In genomic region chr14:57057204-57057562, GRCm38 (mm10) we compare ENCODE assay signal across 11 mouse cellular contexts. TPM values are rescaled to one million over a fixed set of nuclear protein-coding genes. Genes with fewer than 3 reads are reported as not detected.
A peak's percentile ranks its signal among the peaks of the same experiment; 100 is the strongest.
DNase-seq lines count a peak whose midpoint lies in the region; ATAC-seq lines count a peak whose summit lies in the region.
"Had no signal": no experiment of that assay in that cellular context is flagged by ENCODE, and none has a peak within 500 bp of the region (broad histone marks: within the 10 kb centered on the region; RNA-seq: fewer than 3 reads in every experiment).

No protein-coding gene starts in this region.

- no peaks in the 10 kb centered on the region for H3K36me3 ChIP-seq in kidney, embryonic 14.5 days (ENCODE audit: control insufficient read depth, insufficient read depth, low read length)
- H3K36me3 ChIP-seq in embryonic facial prominence, embryonic 13.5 days: no peaks in the 10 kb centered on the region
- H3K36me3 ChIP-seq in intestine, embryonic 16.5 days (ENCODE audit: control insufficient read depth, insufficient read depth, low read length): no peaks in the 10 kb centered on the region
- no peaks in the 10 kb centered on the region for H3K36me3 ChIP-seq in neural tube, embryonic 11.5 days (ENCODE audit: control insufficient read depth, insufficient read depth, low read length)
- H3K36me3 ChIP-seq: G1E had no signal

- no peak overlapping the region for H3K27ac ChIP-seq in kidney, embryonic 14.5 days (ENCODE audit: low read depth, low read length)
- no peak overlapping the region for H3K27ac ChIP-seq in embryonic facial prominence, embryonic 13.5 days
- no peak overlapping the region for H3K27ac ChIP-seq in intestine, embryonic 16.5 days (ENCODE audit: low read length)
- no peak overlapping the region for H3K27ac ChIP-seq in neural tube, embryonic 11.5 days (ENCODE audit: low read depth, low read length)

- H3K9me3 ChIP-seq in kidney, embryonic 14.5 days (ENCODE audit: control insufficient read depth, low read length): no peaks in the 10 kb centered on the region
- H3K9me3 ChIP-seq in embryonic facial prominence, embryonic 13.5 days: no peaks in the 10 kb centered on the region
- H3K9me3 ChIP-seq in intestine, embryonic 16.5 days (ENCODE audit: control insufficient read depth, low read length): no peaks in the 10 kb centered on the region
- no peaks in the 10 kb centered on the region for H3K9me3 ChIP-seq in neural tube, embryonic 11.5 days (ENCODE audit: control insufficient read depth, low read length)
- H3K9me3 ChIP-seq: G1E had no signal

- peak overlapping the region; percentile 96 for H3K4me2 ChIP-seq in kidney, embryonic 14.5 days (replicated peaks; ENCODE audit: low read depth, low read length)
- H3K4me2 ChIP-seq in embryonic facial prominence, embryonic 13.5 days: peak overlapping the region; percentile 85
- peak overlapping the region; percentile 92 for H3K4me2 ChIP-seq in intestine, embryonic 16.5 days (ENCODE audit: low read depth, low read length)
- peak overlapping the region; percentile 78 for H3K4me2 ChIP-seq in neural tube, embryonic 11.5 days (ENCODE audit: low read depth)

- intact Hi-C loops in left cerebral cortex, postnatal 14 days (cut with DNase I): loop anchor here (5.0 kb wide), 1 partner anchor 90 kb away; no protein-coding TSS in a partner anchor

- H3K4me1 ChIP-seq in kidney, embryonic 14.5 days (ENCODE audit: control insufficient read depth, insufficient read depth, low read length): peaks cover 7% of the 10 kb centered on the region; the same call in 1 of the 2 replicates
- peaks cover 12% of the 10 kb centered on the region for H3K4me1 ChIP-seq in embryonic facial prominence, embryonic 13.5 days
- peaks cover 7% of the 10 kb centered on the region for H3K4me1 ChIP-seq in intestine, embryonic 16.5 days (ENCODE audit: control insufficient read depth, insufficient read depth, low read length)
- H3K4me1 ChIP-seq in neural tube, embryonic 11.5 days (ENCODE audit: control insufficient read depth, insufficient read depth, low read length): no peaks in the 10 kb centered on the region

- peak overlapping the region; percentile 57 for H3K4me3 ChIP-seq in kidney, embryonic 14.5 days (ENCODE audit: low read length)
- peak overlapping the region; percentile 48 for H3K4me3 ChIP-seq in embryonic facial prominence, embryonic 13.5 days
- peak overlapping the region; percentile 54 for H3K4me3 ChIP-seq in intestine, embryonic 16.5 days (ENCODE audit: low read length)
- H3K4me3 ChIP-seq in neural tube, embryonic 11.5 days (ENCODE audit: low read depth, low read length): peak overlapping the region; percentile 51

- H3K9ac ChIP-seq in kidney, embryonic 14.5 days (ENCODE audit: low read depth, low read length): peak overlapping the region; percentile 19; the same call in 1 of the 2 replicates
- H3K9ac ChIP-seq in embryonic facial prominence, embryonic 13.5 days: peak overlapping the region; percentile 58
- H3K9ac ChIP-seq in intestine, embryonic 16.5 days (ENCODE audit: low read depth, low read length): peak overlapping the region; percentile 41; the same call in 1 of the 2 replicates
- no peak overlapping the region for H3K9ac ChIP-seq in neural tube, embryonic 11.5 days (ENCODE audit: low read length)

- WGBS in kidney, embryonic 14.5 days: 3% methylated on average over 19 of the region's 19 CpGs
- WGBS in embryonic facial prominence, embryonic 13.5 days: 3% methylated on average over 19 of the region's 19 CpGs
- WGBS in intestine, embryonic 16.5 days: 3% methylated on average over 19 of the region's 19 CpGs
- 2% methylated on average over 19 of the region's 19 CpGs for WGBS in neural tube, embryonic 11.5 days

- 0 out of 2 replicates have a peak, but pooled peaks have one; percentile 17 for ATAC-seq in kidney, embryonic 14.5 days (ENCODE audit: low FRiP score, low TSS enrichment)
- no peak for ATAC-seq in embryonic facial prominence, embryonic 13.5 days (ENCODE audit: insufficient number of reproducible peaks, insufficient read depth, low FRiP score, low TSS enrichment, low read depth)
- no peak for ATAC-seq in intestine, embryonic 16.5 days
- no peak for ATAC-seq in neural tube, embryonic 11.5 days (ENCODE audit: insufficient read depth, low FRiP score, low TSS enrichment)

- DNase-seq in kidney, postnatal 25 days: no peak
- no peak for DNase-seq in neural tube, embryonic 11.5 days (ENCODE audit: low spot score)
- DNase-seq in right cerebral cortex, postnatal 14 days: no peak
- DNase-seq in left cerebral cortex, postnatal 14 days (ENCODE audit: low spot score in 2 of 2): no peak
- DNase-seq in adipocyte (ENCODE audit: low spot score): no peak
- DNase-seq: cerebellum, adult 2 months had no signal

- H3K27me3 ChIP-seq in kidney, embryonic 14.5 days (ENCODE audit: control insufficient read depth, insufficient read depth, low read length): peaks cover 44% of the 10 kb centered on the region
- peaks cover 61% of the 10 kb centered on the region for H3K27me3 ChIP-seq in embryonic facial prominence, embryonic 13.5 days
- peaks cover 31% of the 10 kb centered on the region for H3K27me3 ChIP-seq in intestine, embryonic 16.5 days (replicated peaks; ENCODE audit: control insufficient read depth, insufficient read depth, low read length)
- peaks cover 40% of the 10 kb centered on the region for H3K27me3 ChIP-seq in neural tube, embryonic 11.5 days (ENCODE audit: control insufficient read depth, insufficient read depth, low read length)

RNA-seq across cellular contexts. Expression of gene Gja3, which starts 0.7 kb away (rescaled TPM):
- polyA plus RNA-seq in kidney, embryonic 14.5 days (2014; fragmentation: Nextera tagmentation; extraction: Ambion mirVana): 4.4 and 5.8 TPM in 2 replicates
- 1.3 and 1.4 TPM in 2 replicates for polyA plus RNA-seq in embryonic facial prominence, embryonic 13.5 days (2015; fragmentation: Nextera tagmentation; extraction: Ambion mirVana)
- 0.13 and 0.26 TPM in 2 replicates for polyA plus RNA-seq in intestine, embryonic 16.5 days (2015; fragmentation: Nextera tagmentation; extraction: Ambion mirVana)
- 0.13 and 0.51 TPM in 2 replicates for polyA plus RNA-seq in neural tube, embryonic 11.5 days (2014; fragmentation: Nextera tagmentation; extraction: Ambion mirVana)
- total RNA-seq in left cerebral cortex, postnatal 14 days (2021): under 1 TPM; 0.15 to 0.44 TPM
- total RNA-seq: G1E had no signal
- polyA plus RNA-seq: G1E; large intestine, adult 2 months had no signal

RNA-seq across cellular contexts. Expression of gene Gjb2, which starts 47.3 kb away (rescaled TPM):
- 0.67 and 1.2 TPM in 2 replicates for polyA plus RNA-seq in kidney, embryonic 14.5 days (2014; fragmentation: Nextera tagmentation; extraction: Ambion mirVana)
- 30.1 and 31.4 TPM in 2 replicates for polyA plus RNA-seq in embryonic facial prominence, embryonic 13.5 days (2015; fragmentation: Nextera tagmentation; extraction: Ambion mirVana)
- polyA plus RNA-seq in intestine, embryonic 16.5 days (2015; fragmentation: Nextera tagmentation; extraction: Ambion mirVana): 8.3 and 9.0 TPM in 2 replicates
- 47.4 and 50.0 TPM in 2 replicates for polyA plus RNA-seq in neural tube, embryonic 11.5 days (2014; fragmentation: Nextera tagmentation; extraction: Ambion mirVana)
- 10 to 100 TPM; 10.2 to 11.8 TPM for total RNA-seq in left cerebral cortex, postnatal 14 days (2021)
- total RNA-seq: G1E had no signal
- polyA plus RNA-seq: G1E had no signal

RNA-seq across cellular contexts. Expression of gene Gm4491, which starts 58.5 kb away (rescaled TPM):
- polyA plus RNA-seq in kidney, embryonic 14.5 days (2014; fragmentation: Nextera tagmentation; extraction: Ambion mirVana): not detected in 2 replicates
- 0.13 TPM in 1 of 2 replicates, not detected in the other for polyA plus RNA-seq in embryonic facial prominence, embryonic 13.5 days (2015; fragmentation: Nextera tagmentation; extraction: Ambion mirVana)
- not detected in 2 replicates for polyA plus RNA-seq in intestine, embryonic 16.5 days (2015; fragmentation: Nextera tagmentation; extraction: Ambion mirVana)
- polyA plus RNA-seq in neural tube, embryonic 11.5 days (2014; fragmentation: Nextera tagmentation; extraction: Ambion mirVana): not detected in 2 replicates
- under 1 TPM; 0.22 to 0.57 TPM for total RNA-seq in left cerebral cortex, postnatal 14 days (2021)
- total RNA-seq: G1E had no signal
- polyA plus RNA-seq: G1E; large intestine, adult 2 months had no signal
